Mouse (Mus musculus): ENCODE data around the gene Itga9. TPM values are rescaled to one million over a fixed set of nuclear protein-coding genes. Genes with fewer than 3 reads are reported as not detected.

Itga9 gene
- polyA plus RNA-seq, 1 experiment from 2014 or later = 6.0 TPM

DNA sequence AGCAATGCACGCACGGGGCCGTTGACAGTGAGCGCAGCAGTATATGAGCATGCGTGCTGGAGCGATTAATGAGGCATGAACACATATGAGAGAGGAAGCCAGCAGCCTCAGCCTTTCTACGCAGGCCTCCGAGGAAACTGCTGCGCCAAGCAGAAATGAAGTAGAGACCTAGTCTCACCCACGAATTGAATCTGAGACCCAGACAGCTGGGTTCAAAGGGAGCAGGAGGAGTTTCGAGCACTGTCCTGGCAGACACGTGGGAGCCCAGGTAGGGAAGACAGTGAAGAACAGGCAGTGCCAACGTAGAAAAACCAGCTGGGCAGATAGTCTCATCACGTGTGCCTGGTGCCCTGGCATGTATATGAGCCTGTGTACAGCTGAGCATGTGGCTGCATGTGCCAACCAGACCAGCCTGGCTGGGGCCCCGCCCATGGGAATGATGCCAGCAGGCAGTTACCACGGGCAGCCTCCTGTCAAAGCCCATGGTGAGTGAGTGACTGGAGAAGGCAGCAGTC is 313.2 kb downstream of the Itga9 start:
- H3K4me3 ChIP-seq = no peak overlapping the region
- H3K27ac ChIP-seq = no peak overlapping the region
- H3K9me3 ChIP-seq = 0 out of 2 replicates have a peak, but pooled peaks cover 3% of the 10 kb centered on the region
- no peak for DNase-seq (ENCODE audit: low spot score)
- no peaks in the 10 kb centered on the region for H3K36me3 ChIP-seq
- H3K27me3 ChIP-seq (ENCODE audit: insufficient read depth, poor library complexity, severe bottlenecking) = peaks cover 28% of the 10 kb centered on the region
- 82% methylated on average over 16 of the region's 16 CpGs for WGBS
- H3K4me1 ChIP-seq (replicated peaks) = peaks cover 10% of the 10 kb centered on the region

DNA sequence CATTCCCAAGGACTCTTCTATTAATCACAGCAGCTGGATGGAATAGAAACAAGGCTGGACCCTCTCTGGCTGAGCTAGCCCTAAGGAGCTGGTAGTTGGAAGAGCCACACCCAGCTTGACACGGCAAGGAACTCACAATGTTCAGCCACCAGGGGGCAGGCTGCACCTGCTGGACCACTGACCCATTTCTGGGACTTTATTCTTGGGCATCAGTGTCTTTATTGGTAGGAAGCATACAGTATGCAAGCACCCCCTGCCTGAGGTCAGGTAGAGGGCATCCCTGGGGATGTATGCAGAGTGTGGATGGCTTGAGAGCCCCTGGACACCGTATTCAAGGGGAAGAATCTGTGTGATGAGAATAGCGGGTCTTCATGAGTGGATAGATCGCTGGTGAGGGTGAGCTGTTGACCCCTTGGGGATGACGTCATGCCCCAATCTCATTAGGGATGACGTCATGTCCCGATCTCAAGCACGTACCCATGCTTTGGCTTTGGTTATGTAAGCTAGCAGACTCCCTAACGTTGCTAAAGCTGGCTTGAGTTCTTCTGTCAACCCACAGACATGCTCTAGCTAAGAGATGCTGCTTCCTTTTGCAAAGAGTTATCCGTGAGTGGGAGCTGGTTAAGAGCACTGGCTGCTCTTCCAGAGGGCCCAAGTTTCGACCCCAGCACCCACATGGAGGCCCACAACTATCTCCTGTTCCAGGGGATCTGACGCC is 314.5 kb downstream of the Itga9 start:
- no peak overlapping the region for H3K4me3 ChIP-seq
- H3K36me3 ChIP-seq = no peaks in the 10 kb centered on the region
- 57% methylated on average over 12 of the region's 12 CpGs for WGBS
- no peaks in the 10 kb centered on the region for H3K9me3 ChIP-seq
- H3K27ac ChIP-seq = no peak overlapping the region
- H3K27me3 ChIP-seq (ENCODE audit: insufficient read depth, poor library complexity, severe bottlenecking) = peaks cover 30% of the 10 kb centered on the region
- DNase-seq (ENCODE audit: low spot score) = peak; percentile 87
- H3K4me1 ChIP-seq (replicated peaks) = peaks cover 21% of the 10 kb centered on the region

DNA sequence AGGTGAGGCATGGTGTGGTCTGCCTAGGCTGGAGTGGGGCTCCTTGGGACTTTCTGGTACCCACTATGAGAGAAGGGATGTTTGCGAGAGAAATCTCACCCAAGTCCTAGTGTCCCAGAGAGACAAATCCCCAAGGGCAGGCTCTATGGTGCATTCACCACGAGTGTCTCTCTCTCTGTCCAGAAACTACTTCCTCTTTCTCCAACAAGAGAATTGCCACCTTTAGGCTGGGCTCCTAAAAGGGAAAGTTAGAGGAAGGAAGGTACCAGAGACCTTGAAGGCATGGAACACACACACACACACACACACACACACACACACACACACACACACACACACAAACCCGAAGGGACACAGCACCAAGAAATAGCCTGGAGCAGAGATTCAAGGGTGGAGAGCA is 315.4 kb downstream of the Itga9 start:
- peaks cover 30% of the 10 kb centered on the region for H3K27me3 ChIP-seq (ENCODE audit: insufficient read depth, poor library complexity, severe bottlenecking)
- 77% methylated on average over 3 of the region's 3 CpGs for WGBS
- no peaks in the 10 kb centered on the region for H3K9me3 ChIP-seq
- no peak for DNase-seq (ENCODE audit: low spot score)
- H3K36me3 ChIP-seq = no peaks in the 10 kb centered on the region
- no peak overlapping the region for H3K27ac ChIP-seq
- peaks cover 26% of the 10 kb centered on the region for H3K4me1 ChIP-seq (replicated peaks)
- H3K4me3 ChIP-seq = no peak overlapping the region

DNA sequence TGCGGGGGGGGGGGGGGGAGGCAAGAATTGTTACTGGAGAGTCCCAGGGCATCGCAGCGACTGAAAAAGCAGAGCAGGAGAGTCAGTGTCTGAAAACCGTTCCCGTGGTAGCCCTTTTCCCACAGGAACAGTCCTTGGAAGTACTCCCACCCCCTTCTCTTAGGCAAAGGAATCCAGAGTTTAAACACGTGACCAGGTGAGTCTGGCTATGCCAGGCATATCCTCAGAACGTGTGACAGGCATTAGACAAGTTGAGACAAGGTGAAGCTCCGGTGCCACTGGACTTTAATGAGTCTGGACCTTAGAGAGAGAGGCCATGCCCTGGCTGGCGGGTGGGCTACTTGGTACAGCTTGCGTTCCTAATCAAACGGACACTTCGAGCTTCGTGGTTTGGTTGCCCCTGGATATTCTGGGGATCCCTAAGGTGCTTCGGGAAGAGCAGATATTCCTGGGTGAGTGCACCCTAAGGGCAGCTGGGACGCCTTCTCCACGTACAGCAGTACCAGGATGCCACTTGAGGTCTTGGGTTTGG is 318.1 kb downstream of the Itga9 start:
- Histone ChIP-seq H3K36me3 (no peaks in the 10 kb centered on the region), H3K9me3 (no peaks in the 10 kb centered on the region), H3K4me1 (replicated peaks) (peaks cover 44% of the 10 kb centered on the region), H3K27ac (peak overlapping the region; percentile 90), H3K4me3 (peak overlapping the region; percentile 75), H3K27me3 (ENCODE audit: insufficient read depth, poor library complexity, severe bottlenecking) (peaks cover 32% of the 10 kb centered on the region)
- peak; percentile 23 for DNase-seq (ENCODE audit: low spot score)
- 9% methylated on average over 16 of the region's 16 CpGs for WGBS

DNA sequence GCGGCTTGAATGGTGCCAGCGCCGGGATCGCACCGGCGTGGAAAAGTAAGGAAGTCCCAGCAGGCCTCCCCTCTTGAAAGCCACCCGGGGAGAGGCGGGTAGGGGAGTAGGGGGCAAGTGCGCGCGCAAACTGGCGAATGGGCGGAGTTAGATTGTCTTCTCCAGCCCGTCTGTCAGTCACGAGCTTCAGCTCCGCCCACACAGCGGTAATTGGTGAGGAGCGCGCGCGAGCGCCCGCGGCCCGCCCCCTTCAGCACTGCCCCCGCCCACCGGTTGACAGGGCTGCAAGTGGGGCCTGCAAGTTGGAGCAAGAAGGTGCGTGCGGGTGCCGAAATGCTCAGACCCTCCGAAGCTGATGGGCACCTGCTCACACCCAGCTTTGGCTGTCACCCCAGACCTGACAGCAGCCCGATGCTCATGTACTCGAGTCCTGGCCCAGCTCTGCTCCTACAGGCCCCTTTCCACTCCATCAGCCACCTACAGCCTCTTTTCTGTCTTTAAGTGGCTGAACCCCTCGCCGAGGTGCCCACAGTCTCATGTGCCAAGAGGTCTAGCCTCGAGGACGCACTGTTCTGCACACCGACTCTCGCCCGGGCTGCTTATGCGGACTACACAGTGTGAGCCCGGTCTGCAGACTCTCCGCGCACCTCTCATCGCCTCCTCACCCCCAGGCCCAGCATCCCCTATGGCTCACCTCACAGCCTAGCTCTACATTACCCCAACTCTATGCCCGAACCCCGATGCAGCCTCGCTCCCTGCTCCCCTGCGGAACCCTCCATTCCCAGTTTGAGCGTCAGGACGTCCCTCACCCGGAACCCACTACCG is 319.0 kb downstream of the Itga9 start:
- WGBS = under 1% methylated on average over 53 of the region's 53 CpGs

DNA sequence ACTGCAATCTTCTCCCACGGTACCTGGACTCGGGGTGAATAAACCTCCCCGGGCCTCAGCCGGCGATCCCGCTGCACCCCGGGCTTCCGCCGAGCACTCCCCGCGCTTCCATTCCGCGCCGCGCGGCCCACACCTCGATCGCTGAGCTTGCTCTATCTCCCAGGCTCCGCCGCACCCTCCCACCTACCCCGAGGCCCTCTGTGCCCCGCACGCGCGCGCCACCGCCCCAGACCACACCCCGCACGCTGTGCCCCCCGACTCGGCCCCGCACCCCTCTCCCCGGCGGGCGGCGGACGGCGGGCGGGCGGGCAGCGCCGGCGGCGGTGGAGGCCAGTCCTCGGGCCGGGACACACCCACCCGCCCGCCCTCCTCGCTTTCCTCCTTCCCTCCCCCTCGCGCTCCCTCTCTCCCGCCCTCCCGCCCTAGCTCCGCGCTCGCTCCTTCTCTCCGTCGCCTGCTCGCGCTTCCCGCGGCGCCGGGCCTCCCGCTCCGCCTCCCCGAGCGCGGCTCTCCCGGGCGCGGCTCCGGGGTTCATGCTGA is 319.7 kb downstream of the Itga9 start, which contains the start of gene Ctdspl:
TSS of gene Ctdspl (plus strand) at position 343 of the 540 bp plus-strand sequence.
- Histone ChIP-seq H3K27ac (peak within 1 kb of the TSS; percentile 90), H3K36me3 (0 out of 2 replicates have a peak, but pooled peaks cover 3% of the 10 kb centered on the region), H3K9me3 (no peaks in the 10 kb centered on the region), H3K27me3 (ENCODE audit: insufficient read depth, poor library complexity, severe bottlenecking) (peaks cover 24% of the 10 kb centered on the region), H3K4me1 (replicated peaks) (peaks cover 47% of the 10 kb centered on the region), H3K4me3 (peak within 1 kb of the TSS; percentile 75)
- WGBS = under 1% methylated on average over 61 of the region's 73 CpGs
- peak; percentile 61 for DNase-seq (ENCODE audit: low spot score)

More for the DNA sequence above, 319.0 kb downstream of the Itga9 start:
- Histone ChIP-seq H3K27ac (peak overlapping the region; percentile 90), H3K27me3 (ENCODE audit: insufficient read depth, poor library complexity, severe bottlenecking) (peaks cover 24% of the 10 kb centered on the region), H3K9me3 (no peaks in the 10 kb centered on the region), H3K36me3 (0 out of 2 replicates have a peak, but pooled peaks cover 1% of the 10 kb centered on the region), H3K4me3 (peak overlapping the region; percentile 75), H3K4me1 (replicated peaks) (peaks cover 45% of the 10 kb centered on the region)
- DNase-seq (ENCODE audit: low spot score) = peak; percentile 97

DNA sequence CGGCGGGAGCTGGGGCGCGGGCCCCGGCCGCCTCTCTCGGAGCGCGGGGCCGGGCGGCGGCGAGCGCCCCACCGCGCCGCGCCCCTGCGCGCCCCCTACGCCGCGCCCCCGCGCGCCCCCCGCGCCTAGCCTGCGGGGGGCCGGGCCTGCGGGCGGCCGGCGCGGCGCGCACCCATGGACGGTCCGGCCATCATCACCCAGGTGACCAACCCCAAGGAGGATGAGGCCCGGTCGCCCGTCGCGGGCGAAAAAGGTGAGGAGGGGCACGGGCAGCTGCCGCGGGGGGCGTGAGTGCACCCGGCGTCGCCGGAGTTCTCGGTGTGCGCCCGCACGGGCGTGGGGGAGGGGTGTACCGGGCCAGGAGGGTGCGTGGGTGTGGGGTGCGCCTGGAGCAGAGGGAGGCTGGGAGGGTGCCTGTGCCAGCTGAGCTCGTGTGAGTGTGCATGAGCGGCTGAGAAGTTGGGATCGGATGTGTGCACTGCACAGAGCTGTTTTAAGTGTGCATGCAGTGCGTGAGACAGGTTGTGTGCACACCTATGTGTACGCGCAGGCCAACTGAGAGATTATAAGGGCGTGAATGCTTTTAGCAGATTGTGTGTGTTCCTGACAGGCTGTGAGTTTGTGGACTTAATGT is 320.3 kb downstream of the Itga9 start:
- H3K9me3 ChIP-seq = no peaks in the 10 kb centered on the region
- peaks cover 24% of the 10 kb centered on the region for H3K27me3 ChIP-seq (ENCODE audit: insufficient read depth, poor library complexity, severe bottlenecking)
- WGBS = 9% methylated on average over 68 of the region's 68 CpGs
- 0 out of 2 replicates have a peak, but pooled peaks cover 3% of the 10 kb centered on the region for H3K36me3 ChIP-seq
- peak; percentile 35 for DNase-seq (ENCODE audit: low spot score)
- peaks cover 47% of the 10 kb centered on the region for H3K4me1 ChIP-seq (replicated peaks)
- H3K4me3 ChIP-seq = peak overlapping the region; percentile 75
- peak overlapping the region; percentile 90 for H3K27ac ChIP-seq

DNA sequence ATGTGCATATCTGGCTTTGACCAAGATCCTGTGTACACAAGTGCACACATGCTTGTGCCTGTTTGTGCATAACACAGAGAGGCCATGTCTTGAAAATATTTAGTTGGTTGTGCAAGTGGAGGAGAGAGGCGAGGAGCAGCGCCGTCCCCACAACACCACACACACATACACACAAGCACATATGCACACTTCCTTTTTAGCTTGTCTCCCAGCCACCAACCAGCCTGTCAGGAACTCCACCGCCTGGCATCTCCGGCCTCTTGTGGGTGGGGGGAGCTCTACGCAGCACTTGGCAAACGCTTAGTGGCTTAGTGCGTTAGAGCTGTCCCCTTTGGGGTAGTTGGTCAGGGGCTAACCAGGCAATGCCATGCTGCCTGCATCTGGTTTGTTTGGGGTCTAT is 321.0 kb downstream of the Itga9 start:
- no peak for DNase-seq (ENCODE audit: low spot score)
- H3K27me3 ChIP-seq (ENCODE audit: insufficient read depth, poor library complexity, severe bottlenecking) = peaks cover 19% of the 10 kb centered on the region
- peak overlapping the region; percentile 75 for H3K4me3 ChIP-seq
- peak overlapping the region; percentile 30; the same call in 1 of the 2 replicates for H3K27ac ChIP-seq
- peaks cover 47% of the 10 kb centered on the region for H3K4me1 ChIP-seq (replicated peaks)
- 0 out of 2 replicates have a peak, but pooled peaks cover 3% of the 10 kb centered on the region for H3K36me3 ChIP-seq
- no peaks in the 10 kb centered on the region for H3K9me3 ChIP-seq
- 45% methylated on average over 8 of the region's 8 CpGs for WGBS

DNA sequence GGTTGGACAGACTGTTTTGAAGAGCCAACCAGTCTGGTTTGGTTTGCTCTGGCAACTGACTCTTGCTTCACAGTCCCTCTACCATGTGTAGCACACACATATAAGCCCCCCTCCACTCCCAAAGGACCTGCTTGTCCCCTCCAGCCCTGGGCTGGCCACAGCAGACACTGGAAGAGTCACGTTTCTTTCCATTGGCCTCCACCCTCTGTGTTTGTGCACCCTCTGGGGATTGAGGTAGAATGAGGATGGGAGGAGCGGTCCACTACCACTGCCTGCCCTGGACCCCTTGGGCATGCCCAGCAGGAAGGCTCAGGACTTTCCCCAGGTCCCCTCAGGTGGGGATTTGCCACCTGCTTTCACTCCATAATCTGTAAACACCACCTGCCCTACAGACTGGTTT is 321.5 kb downstream of the Itga9 start:
- Histone ChIP-seq H3K27ac (no peak overlapping the region), H3K9me3 (no peaks in the 10 kb centered on the region), H3K36me3 (0 out of 2 replicates have a peak, but pooled peaks cover 3% of the 10 kb centered on the region), H3K27me3 (ENCODE audit: insufficient read depth, poor library complexity, severe bottlenecking) (peaks cover 18% of the 10 kb centered on the region), H3K4me1 (replicated peaks) (peaks cover 47% of the 10 kb centered on the region), H3K4me3 (peak overlapping the region; percentile 75)
- WGBS = 50% methylated on average over 2 of the region's 2 CpGs
- DNase-seq (ENCODE audit: low spot score) = no peak

DNA sequence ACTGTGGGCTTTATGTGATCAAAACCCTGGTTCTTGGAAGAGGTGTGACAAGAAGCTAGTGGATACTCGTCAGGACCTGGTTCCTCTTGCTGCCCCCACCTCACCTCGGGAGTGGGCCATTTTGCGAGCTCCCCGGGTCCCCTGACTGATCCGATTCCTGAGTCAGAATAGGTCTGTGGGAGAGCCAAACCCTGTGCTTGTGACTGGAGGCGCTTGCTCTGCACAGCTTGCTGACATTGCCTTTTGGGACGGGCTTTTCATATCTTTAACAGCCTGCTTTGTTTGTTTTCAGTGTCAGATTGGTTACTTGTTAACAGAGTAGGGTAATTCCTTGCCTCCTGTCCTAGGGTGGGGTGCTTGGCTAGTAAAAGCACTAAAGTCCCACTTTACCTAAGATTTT is 322.2 kb downstream of the Itga9 start:
- Histone ChIP-seq H3K9me3 (no peaks in the 10 kb centered on the region), H3K27ac (no peak overlapping the region), H3K4me3 (no peak overlapping the region), H3K36me3 (0 out of 2 replicates have a peak, but pooled peaks cover 3% of the 10 kb centered on the region), H3K27me3 (ENCODE audit: insufficient read depth, poor library complexity, severe bottlenecking) (peaks cover 18% of the 10 kb centered on the region), H3K4me1 (replicated peaks) (peaks cover 47% of the 10 kb centered on the region)
- WGBS = 53% methylated on average over 7 of the region's 7 CpGs
- DNase-seq (ENCODE audit: low spot score) = no peak

DNA sequence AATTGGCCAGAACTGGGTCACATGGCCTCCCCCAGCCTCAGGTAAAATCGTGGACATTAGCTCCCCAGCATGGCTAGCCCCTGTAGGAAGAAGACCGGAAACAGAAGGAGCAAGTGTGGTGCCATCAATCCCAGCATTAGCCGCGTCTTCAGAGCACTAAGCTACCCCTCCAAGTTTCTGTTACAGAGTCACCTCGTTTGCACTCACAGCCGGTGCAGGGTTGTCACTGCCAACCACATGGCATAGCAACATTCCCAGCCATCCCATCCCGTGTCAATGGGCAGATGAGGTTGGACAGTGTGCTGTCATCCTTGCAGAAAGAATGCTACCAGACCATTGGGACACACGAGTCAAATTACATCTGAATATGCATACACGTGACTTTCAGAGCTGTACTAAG is 324.1 kb downstream of the Itga9 start:
- peaks cover 6% of the 10 kb centered on the region; the same call in 1 of the 2 replicates for H3K27me3 ChIP-seq (ENCODE audit: insufficient read depth, poor library complexity, severe bottlenecking)
- peaks cover 36% of the 10 kb centered on the region for H3K4me1 ChIP-seq (replicated peaks)
- H3K27ac ChIP-seq = no peak overlapping the region
- H3K4me3 ChIP-seq = no peak overlapping the region
- no peaks in the 10 kb centered on the region for H3K9me3 ChIP-seq
- DNase-seq (ENCODE audit: low spot score) = no peak
- WGBS = 77% methylated on average over 9 of the region's 9 CpGs
- 0 out of 2 replicates have a peak, but pooled peaks cover 3% of the 10 kb centered on the region for H3K36me3 ChIP-seq

DNA sequence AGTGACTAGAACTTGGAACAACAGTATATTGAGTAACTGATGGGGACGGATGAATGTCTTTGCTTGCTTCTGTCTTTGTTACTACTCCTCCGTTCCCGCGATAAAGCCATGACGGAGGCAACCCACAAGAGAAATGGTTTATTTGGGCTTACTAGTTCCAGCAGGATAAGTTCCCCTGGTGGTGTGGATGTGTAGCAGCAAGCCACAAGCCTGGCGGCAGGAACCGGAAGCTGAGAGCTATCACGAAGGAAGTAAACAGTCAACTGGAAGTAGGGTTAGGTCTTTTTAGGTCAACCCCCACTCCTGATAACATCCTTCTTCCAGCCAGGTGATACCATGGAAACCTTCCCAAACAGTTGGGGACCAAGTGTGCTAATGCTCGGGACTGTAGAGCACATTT is 327.3 kb downstream of the Itga9 start:
- Histone ChIP-seq H3K27me3 (ENCODE audit: insufficient read depth, poor library complexity, severe bottlenecking) (no peaks in the 10 kb centered on the region), H3K4me1 (replicated peaks) (peaks cover 25% of the 10 kb centered on the region), H3K36me3 (0 out of 2 replicates have a peak, but pooled peaks cover 3% of the 10 kb centered on the region), H3K27ac (no peak overlapping the region), H3K9me3 (no peaks in the 10 kb centered on the region), H3K4me3 (no peak overlapping the region)
- WGBS = 93% methylated on average over 9 of the region's 9 CpGs
- no peak for DNase-seq (ENCODE audit: low spot score)
